Comparison of ENCODE assay signal across 24 mouse cellular contexts in the genomic region with DNA sequence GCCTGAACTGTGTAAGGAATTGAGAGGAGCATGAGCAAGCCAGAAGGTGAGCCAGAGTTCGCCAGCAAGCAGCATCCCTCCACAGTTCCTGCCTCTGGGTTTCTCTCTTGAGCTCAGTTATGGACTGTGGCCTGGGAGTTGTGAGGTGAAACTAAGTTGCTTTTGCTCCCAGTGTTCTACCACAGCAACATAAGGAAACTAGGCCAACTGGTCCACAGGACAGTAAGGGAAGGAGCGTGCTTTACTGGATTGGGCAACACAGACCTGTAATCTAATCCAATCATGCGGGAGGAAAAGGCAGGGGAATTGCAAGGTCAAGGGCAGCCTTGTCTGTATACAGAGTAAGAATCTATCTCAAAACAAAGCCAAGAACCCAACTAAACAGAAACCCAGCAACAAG. TPM values are rescaled to one million over a fixed set of nuclear protein-coding genes. Genes with fewer than 3 reads are reported as not detected.
"Had no signal": no experiment of that assay in that cellular context is flagged by ENCODE, and none has a peak within 500 bp of the region (broad histone marks: within the 10 kb centered on the region; RNA-seq: fewer than 3 reads in every experiment).

No protein-coding gene starts in this region.

- H3K27ac ChIP-seq: heart, adult 2 months; hindbrain, embryonic 13.5 days; hindbrain, embryonic 15.5 days; hindbrain, postnatal 0 days; kidney, embryonic 15.5 days; kidney, postnatal 0 days; limb, embryonic 13.5 days; limb, embryonic 15.5 days; liver, embryonic 12.5 days; liver, embryonic 14.5 days had no signal

- H3K27me3 ChIP-seq: hindbrain, embryonic 13.5 days; hindbrain, embryonic 15.5 days; kidney, embryonic 15.5 days; limb, embryonic 13.5 days; limb, embryonic 15.5 days; liver, embryonic 12.5 days had no signal

- H3K4me2 ChIP-seq: heart, embryonic 11.5 days; hindbrain, embryonic 13.5 days; hindbrain, embryonic 15.5 days; kidney, embryonic 15.5 days; limb, embryonic 13.5 days; limb, embryonic 15.5 days; liver, embryonic 12.5 days had no signal

- H3K36me3 ChIP-seq: hindbrain, embryonic 15.5 days; kidney, embryonic 15.5 days had no signal

- H3K9ac ChIP-seq: hindbrain, embryonic 13.5 days; hindbrain, embryonic 15.5 days; kidney, embryonic 15.5 days; limb, embryonic 13.5 days; limb, embryonic 15.5 days; liver, embryonic 12.5 days; liver, embryonic 14.5 days had no signal

- ATAC-seq: hindbrain, postnatal 0 days; intestine, embryonic 16.5 days; liver, embryonic 12.5 days had no signal

- H3K9me3 ChIP-seq: hindbrain, embryonic 13.5 days; hindbrain, embryonic 15.5 days; kidney, embryonic 15.5 days; limb, embryonic 13.5 days; limb, embryonic 15.5 days; liver, embryonic 12.5 days had no signal

- H3K4me3 ChIP-seq: heart, adult 2 months; hindbrain, embryonic 13.5 days; hindbrain, embryonic 15.5 days; kidney, embryonic 15.5 days; limb, embryonic 13.5 days; limb, embryonic 15.5 days; liver, embryonic 12.5 days had no signal

- DNase-seq: gastrocnemius, postnatal 25 days; heart, adult 11 months; heart, adult 2 months; heart, postnatal 10 days; kidney, adult 11 months; kidney, adult 2 months; kidney, adult 9 months; kidney, postnatal 14 days; kidney, postnatal 36 days; layer of hippocampus, adult 9-11 months; layer of hippocampus, postnatal 36 days; left cerebral cortex, postnatal 4 days had no signal

RNA-seq across cellular contexts. Expression of gene Clic6, which starts 52.4 kb away (rescaled TPM):
- total RNA-seq: gastrocnemius, postnatal 25 days; hematopoietic stem cell, adult 5-6 weeks had no signal
